Mouse (Mus musculus): Measurements from ENCODE around the gene Tubb3.

DNA sequence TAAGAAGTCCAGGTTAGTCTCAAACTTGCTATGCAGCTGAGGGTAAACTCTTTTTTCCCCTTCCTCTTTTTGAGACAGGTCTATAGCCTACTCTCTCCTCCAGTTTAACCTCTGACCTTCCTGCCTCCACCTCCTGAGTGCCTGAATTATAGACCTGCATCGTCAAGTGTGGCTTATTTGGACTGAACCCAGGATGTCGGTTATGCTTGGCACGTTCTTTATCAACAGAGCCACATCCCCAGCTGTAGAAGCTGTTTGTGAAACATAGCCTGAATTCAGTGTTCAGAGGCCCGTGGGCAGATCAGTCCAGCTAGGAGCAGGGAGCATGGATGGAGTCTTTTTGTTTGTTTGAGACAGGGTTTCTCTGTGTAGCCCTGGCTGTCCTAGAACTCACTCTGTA lies 40.9 kb downstream of the Tubb3 start:
- TF ChIP-seq TAL1 (IDR thresholded peaks at IDR 0.05; ENCODE audit: low read length) (no peak), GATA1 (IDR thresholded peaks at IDR 0.05; ENCODE audit: low read length) (no peak)
